Mouse (Mus musculus) embryonic facial prominence, embryonic 15.5 days (tissue): ENCODE results near the gene Mfsd14a. TPM values are rescaled to one million over a fixed set of nuclear protein-coding genes. Genes with fewer than 3 reads are reported as not detected.
"Not testable (repeated sequence)": the region's sequence is repeated elsewhere in the genome, so short reads cannot be mapped to it uniquely, and the experiment has no call there.

Experiments used
- ATAC-seq: fragments of 200-750 bp; cut with Nextera tagmentation; 2 replicates; pipeline ENCODE4 v1.8.0; 2017; ENCODE audit warnings: low read depth, moderate TSS enrichment; ENCODE audit not compliant: insufficient number of reproducible peaks, low FRiP score, low TSS enrichment
- H3K27ac ChIP-seq: fragments of 300-500 bp; sonication (generic); replicated peaks from 2 replicates; pipeline ENCODE4 v1.5.1; 2015; ENCODE audit warnings: mild to moderate bottlenecking, inconsistent platforms
- H3K27me3 ChIP-seq: fragments of 300-500 bp; sonication (generic); 2 replicates; pipeline ENCODE4 v1.6.1; 2015; ENCODE audit warnings: inconsistent platforms
- H3K36me3 ChIP-seq: fragments of 300-500 bp; sonication (generic); 2 replicates; pipeline ENCODE4 v1.6.1; 2015; ENCODE audit warnings: mild to moderate bottlenecking, inconsistent platforms
- H3K4me1 ChIP-seq: fragments of 300-500 bp; sonication (generic); 2 replicates; pipeline ENCODE4 v1.6.1; 2015; ENCODE audit warnings: inconsistent platforms
- H3K4me2 ChIP-seq: fragments of 300-500 bp; sonication (generic); replicated peaks from 2 replicates; pipeline ENCODE4 v1.6.1; 2015; ENCODE audit warnings: mild to moderate bottlenecking, inconsistent platforms
- H3K4me3 ChIP-seq: fragments of 300-500 bp; sonication (generic); replicated peaks from 2 replicates; pipeline ENCODE4 v1.5.1; 2015; ENCODE audit warnings: mild to moderate bottlenecking, inconsistent platforms
- H3K9ac ChIP-seq: fragments of 300-500 bp; sonication (generic); 2 replicates; pipeline ENCODE4 v1.6.1; 2015; ENCODE audit warnings: inconsistent platforms
- H3K9me3 ChIP-seq: fragments of 300-500 bp; sonication (generic); replicated peaks from 2 replicates; pipeline ENCODE4 v1.6.1; 2016; ENCODE audit warnings: inconsistent platforms
- WGBS: fragments of 180-500 bp; shearing (Covaris S2); methylation state at CpG from one replicate; pipeline ENCODE4 v1.1.7; 2015; 5-methylcytosine and 5-hydroxymethylcytosine counted together
- polyA plus RNA-seq: library from polyadenylated mRNA; unstranded; fragments of >200 nt; fragmentation: Nextera tagmentation; extraction: Ambion mirVana; gene quantifications from 2 replicates; pipeline ENCODE4 v1.2.1, GENCODE M21; 2015

The Mfsd14a gene
- polyA plus RNA-seq, 1 experiment from 2014 or later, result 78.3 TPM

GRCm38 (mm10) chr3:116681160-116681559, 18.7 kb upstream of the Mfsd14a start, which contains the start of gene Gm43191:
TSS of gene Gm43191 (minus strand) at chr3:116681260.
- 92% methylated on average over 1 of the region's 1 CpGs for WGBS
- H3K9ac ChIP-seq, result no peak within 1 kb of the TSS
- no peak within 1 kb of the TSS for H3K4me3 ChIP-seq
- no peaks in the 10 kb centered on the region for H3K9me3 ChIP-seq
- no peaks in the 10 kb centered on the region for H3K4me1 ChIP-seq
- no peak within 1 kb of the TSS for H3K27ac ChIP-seq
- no peaks in the 10 kb centered on the region for H3K27me3 ChIP-seq
- no peak for ATAC-seq
- H3K36me3 ChIP-seq, result peaks cover 23% of the 10 kb centered on the region
- H3K4me2 ChIP-seq, result no peak within 1 kb of the TSS

GRCm38 (mm10) chr3:116664281-116664680, 1.8 kb upstream of the Mfsd14a start:
- not testable (repeated sequence) for H3K4me2 ChIP-seq, H3K4me3 ChIP-seq, H3K9me3 ChIP-seq, H3K36me3 ChIP-seq, ATAC-seq, H3K9ac ChIP-seq, H3K27me3 ChIP-seq, H3K27ac ChIP-seq
- 90% methylated on average over 9 of the region's 9 CpGs for WGBS
- H3K4me1 ChIP-seq, result peaks cover 21% of the 10 kb centered on the region

DNA sequence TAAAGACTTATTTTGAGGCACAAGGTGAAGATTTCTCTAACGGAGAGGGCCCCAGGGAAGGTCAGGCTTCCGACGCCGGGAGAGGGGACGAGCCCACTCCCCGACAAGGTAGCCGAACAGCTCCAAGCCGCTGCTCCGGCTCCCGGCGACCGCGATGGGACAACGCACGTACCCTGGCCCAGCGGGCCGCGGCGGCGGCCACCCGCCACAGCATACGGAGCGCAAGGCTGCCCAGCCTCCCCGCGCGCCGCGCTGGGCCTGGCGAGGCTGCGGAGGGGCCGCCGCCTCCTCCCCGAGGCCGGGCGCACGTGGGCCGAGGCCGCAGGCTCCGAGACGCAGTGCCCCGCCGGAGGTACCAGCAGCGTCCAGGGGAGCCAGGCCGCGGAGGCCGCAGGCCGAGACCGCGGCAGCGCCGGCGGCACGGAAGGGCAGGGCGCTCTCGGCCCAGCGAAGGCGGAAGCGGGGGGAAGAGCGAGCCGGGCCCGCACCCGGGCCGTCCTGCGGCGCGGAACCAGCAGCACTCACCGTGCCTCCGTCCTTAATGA, 535 bp downstream of the Mfsd14a start:
- peaks cover 35% of the 10 kb centered on the region for H3K4me1 ChIP-seq
- peak overlapping the region; percentile 58 for H3K4me2 ChIP-seq
- H3K9me3 ChIP-seq, result no peaks in the 10 kb centered on the region
- WGBS, result under 1% methylated on average over 53 of the region's 68 CpGs
- peak overlapping the region; percentile 95 for H3K27ac ChIP-seq
- H3K9ac ChIP-seq, result peak overlapping the region; percentile 97
- H3K36me3 ChIP-seq, result no peaks in the 10 kb centered on the region
- peak overlapping the region; percentile 94 for H3K4me3 ChIP-seq
- peak; percentile 84 for ATAC-seq
- no peaks in the 10 kb centered on the region for H3K27me3 ChIP-seq

GRCm38 (mm10) chr3:116661288-116661869, 1.1 kb downstream of the Mfsd14a start:
- Histone ChIP-seq H3K9me3 (no peaks in the 10 kb centered on the region), H3K27me3 (no peaks in the 10 kb centered on the region), H3K4me2 (peak overlapping the region; percentile 58), H3K9ac (peak overlapping the region; percentile 97), H3K36me3 (no peaks in the 10 kb centered on the region), H3K4me1 (peaks cover 36% of the 10 kb centered on the region), H3K27ac (peak overlapping the region; percentile 95), H3K4me3 (peak overlapping the region; percentile 94)
- ATAC-seq, result no peak
- WGBS, result 2% methylated on average over 16 of the region's 16 CpGs

- H3K27me3 ChIP-seq, result no peaks in the 10 kb centered on the region
- peak overlapping the region; percentile 58; the same call in 1 of the 2 replicates for H3K4me2 ChIP-seq
- no peak for ATAC-seq
- H3K4me1 ChIP-seq, result peaks cover 36% of the 10 kb centered on the region
- no peak overlapping the region for H3K27ac ChIP-seq
- no peak overlapping the region for H3K9ac ChIP-seq
- H3K9me3 ChIP-seq, result no peaks in the 10 kb centered on the region
- no peaks in the 10 kb centered on the region for H3K36me3 ChIP-seq
- WGBS, result 75% methylated on average over 13 of the region's 13 CpGs
- no peak overlapping the region for H3K4me3 ChIP-seq
Measured at GRCm38 (mm10) chr3:116659856-116660430, 2.5 kb downstream of the Mfsd14a start.

GRCm38 (mm10) chr3:116658928-116659565, 3.4 kb downstream of the Mfsd14a start:
- Histone ChIP-seq H3K9me3 (no peaks in the 10 kb centered on the region), H3K27me3 (no peaks in the 10 kb centered on the region), H3K4me3 (no peak overlapping the region), H3K9ac (no peak overlapping the region), H3K4me2 (no peak overlapping the region), H3K36me3 (no peaks in the 10 kb centered on the region), H3K4me1 (peaks cover 36% of the 10 kb centered on the region), H3K27ac (no peak overlapping the region)
- ATAC-seq, result no peak
- 37% methylated on average over 15 of the region's 15 CpGs for WGBS

- Histone ChIP-seq H3K36me3 (no peaks in the 10 kb centered on the region), H3K4me1 (peaks cover 31% of the 10 kb centered on the region), H3K9ac (no peak overlapping the region), H3K27me3 (no peaks in the 10 kb centered on the region), H3K4me2 (no peak overlapping the region), H3K9me3 (no peaks in the 10 kb centered on the region), H3K4me3 (no peak overlapping the region), H3K27ac (no peak overlapping the region)
- WGBS, result 78% methylated on average over 7 of the region's 7 CpGs
- no peak for ATAC-seq
Measured at GRCm38 (mm10) chr3:116656184-116656965, 6.1 kb downstream of the Mfsd14a start.

DNA sequence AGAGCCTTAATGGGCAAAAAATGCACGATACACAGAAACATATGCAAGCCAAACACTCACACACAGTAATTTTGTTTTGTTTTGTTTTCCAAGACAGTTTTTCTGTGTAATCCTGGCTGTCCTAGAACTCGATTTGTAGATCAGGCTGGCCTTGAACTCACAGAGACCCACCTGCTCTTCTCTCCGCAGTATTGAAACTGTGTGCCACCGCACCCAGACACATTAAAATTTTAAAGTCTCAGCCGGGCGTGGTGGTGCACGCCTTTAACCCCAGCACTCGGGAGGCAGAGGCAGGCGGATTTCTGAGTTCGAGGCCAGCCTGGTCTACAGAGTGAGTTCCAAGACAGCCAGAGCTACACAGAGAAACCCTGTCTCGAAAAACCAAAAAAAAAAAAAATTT, 8.4 kb downstream of the Mfsd14a start:
- H3K4me1 ChIP-seq, result peaks cover 13% of the 10 kb centered on the region
- H3K9me3 ChIP-seq, H3K4me2 ChIP-seq, H3K9ac ChIP-seq, H3K27ac ChIP-seq, H3K27me3 ChIP-seq, ATAC-seq, H3K36me3 ChIP-seq, H3K4me3 ChIP-seq: not testable (repeated sequence)
- WGBS, result 92% methylated on average over 11 of the region's 11 CpGs

DNA sequence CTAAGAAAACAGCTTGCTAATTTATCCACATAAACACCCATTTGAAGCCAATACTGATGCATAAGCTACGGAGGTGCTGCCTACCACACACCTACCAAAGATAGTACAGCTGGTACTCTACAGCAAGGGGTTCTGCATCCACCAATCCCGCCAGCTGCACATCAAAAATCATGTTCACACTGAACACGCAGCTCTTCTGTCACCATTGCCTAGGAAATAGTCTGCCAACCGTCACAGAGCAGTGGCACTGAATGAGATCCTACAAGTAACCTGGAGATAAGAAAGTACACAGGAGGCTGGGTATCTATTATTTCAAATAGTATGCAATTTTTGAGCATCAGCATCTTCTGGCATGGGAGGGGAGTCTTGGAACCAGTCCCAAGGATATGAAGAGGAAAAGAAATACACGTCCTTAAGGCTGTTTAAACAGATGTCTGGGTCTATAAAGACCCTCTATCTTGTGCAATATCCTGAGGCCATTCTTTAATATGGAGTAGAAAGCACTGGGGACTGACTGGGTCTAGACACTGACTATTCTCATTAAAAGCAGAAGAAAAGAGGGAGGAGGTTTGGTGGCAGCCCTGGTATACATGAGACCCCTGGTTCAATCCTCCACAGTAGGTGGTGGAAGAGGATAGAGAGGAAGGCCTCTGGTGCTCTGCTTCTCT, 9.1 kb downstream of the Mfsd14a start:
- peaks cover 6% of the 10 kb centered on the region; the same call in 1 of the 2 replicates for H3K36me3 ChIP-seq
- no peak overlapping the region for H3K9ac ChIP-seq
- peaks cover 9% of the 10 kb centered on the region; the same call in 1 of the 2 replicates for H3K4me1 ChIP-seq
- WGBS, result 71% methylated on average over 5 of the region's 5 CpGs
- H3K27ac ChIP-seq, result no peak overlapping the region
- no peak overlapping the region for H3K4me2 ChIP-seq
- no peaks in the 10 kb centered on the region for H3K27me3 ChIP-seq
- ATAC-seq, result no peak
- H3K9me3 ChIP-seq, result no peaks in the 10 kb centered on the region
- H3K4me3 ChIP-seq, result no peak overlapping the region

DNA sequence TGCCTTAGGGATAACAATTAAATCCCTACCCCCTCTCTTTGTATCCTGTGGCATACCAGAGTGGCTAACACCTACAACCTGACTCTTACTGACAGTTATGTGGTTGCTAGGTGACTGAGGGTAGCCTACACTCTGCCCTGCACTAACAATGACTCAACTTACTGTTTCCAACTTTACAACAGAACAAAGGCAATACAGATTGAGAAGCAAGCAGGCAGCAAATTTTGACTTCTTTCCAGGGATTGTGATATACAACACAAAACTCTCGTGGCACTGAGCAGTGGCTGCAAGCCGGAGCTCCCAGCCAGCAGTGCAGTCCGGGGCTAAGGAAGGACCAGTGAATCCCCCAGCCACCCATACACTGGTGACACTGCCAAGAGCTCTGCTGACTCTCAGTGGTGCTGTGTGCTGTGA, 10.4 kb downstream of the Mfsd14a start:
- Histone ChIP-seq H3K27ac (no peak overlapping the region), H3K4me2 (no peak overlapping the region), H3K4me1 (0 out of 2 replicates have a peak, but pooled peaks cover 2% of the 10 kb centered on the region), H3K4me3 (no peak overlapping the region), H3K9ac (no peak overlapping the region), H3K27me3 (no peaks in the 10 kb centered on the region), H3K9me3 (no peaks in the 10 kb centered on the region), H3K36me3 (peaks cover 13% of the 10 kb centered on the region; the same call in 1 of the 2 replicates)
- WGBS, result 74% methylated on average over 3 of the region's 3 CpGs
- no peak for ATAC-seq
